Mouse (Mus musculus) megakaryocyte progenitor cell, adult 5-6 weeks (primary cell): ENCODE data around the gene Inpp5b. TPM values are rescaled to one million over a fixed set of nuclear protein-coding genes. Genes with fewer than 3 reads are reported as not detected.
"Not testable (repeated sequence)": the region's sequence is repeated elsewhere in the genome, so short reads cannot be mapped to it uniquely, and the experiment has no call there.

ENCODE experiments used
- ATAC-seq: replicated peaks from 2 replicates; pipeline ENCODE4 v1.8.0; 2016; ENCODE audit warnings: mild to moderate bottlenecking, moderate TSS enrichment, inconsistent platforms; ENCODE audit not compliant: poor library complexity
- total RNA-seq, 2 experiments: library from RNA; stranded (forward) in 1 of 2; stranded (reverse) in 1 of 2; fragments of 157-497, 149-512 nt in 1 of 2; fragments of 200-1000 nt in 1 of 2; gene quantifications; 2 replicates each; pipeline versions ENCODE4 v1.2.3 to v1.2.4; 2015 to 2017

The Inpp5b gene
- total RNA-seq (2015): 32.9 and 36.0 TPM in 2 replicates
- 28.6 and 31.4 TPM in 2 replicates for total RNA-seq (2017)

- ATAC-seq: peak; percentile 90
These were observed at the start of gene Inpp5b for GRCm38 (mm10) chr4:124741376-124742343. Inpp5b (plus strand) TSS chr4:124741850.

- no peak for ATAC-seq
These were observed 49.2 kb upstream of the Inpp5b start for GRCm38 (mm10) chr4:124692416-124692861.

- peak; percentile 89 for ATAC-seq
These were observed 48.3 kb upstream of the Inpp5b start, which contains the start of gene Utp11 for GRCm38 (mm10) chr4:124693135-124693894. Utp11 (minus strand) TSS chr4:124693600.

GRCm38 (mm10) chr4:124694572-124694971 lies 47.1 kb upstream of the Inpp5b start:
- no peak for ATAC-seq

GRCm38 (mm10) chr4:124695786-124696516 lies 45.7 kb upstream of the Inpp5b start:
- ATAC-seq: peak; percentile 27

GRCm38 (mm10) chr4:124699791-124700190 lies 41.9 kb upstream of the Inpp5b start:
- no peak for ATAC-seq

GRCm38 (mm10) chr4:124700248-124700971 lies 41.2 kb upstream of the Inpp5b start, which contains the start of gene Fhl3:
Fhl3 (plus strand) TSS chr4:124700701.
- ATAC-seq: peak; percentile 21

- ATAC-seq: peak; percentile 21
These were observed 40.4 kb upstream of the Inpp5b start for GRCm38 (mm10) chr4:124701052-124701845.

GRCm38 (mm10) chr4:124701916-124702315 lies 39.7 kb upstream of the Inpp5b start:
- no peak for ATAC-seq

GRCm38 (mm10) chr4:124703406-124703805 lies 38.2 kb upstream of the Inpp5b start:
- 0 out of 2 replicates have a peak, but pooled peaks have one; percentile 13 for ATAC-seq

- no peak for ATAC-seq
These were observed 37.5 kb upstream of the Inpp5b start for GRCm38 (mm10) chr4:124703881-124704796.

GRCm38 (mm10) chr4:124704797-124705474 lies 36.7 kb upstream of the Inpp5b start:
- ATAC-seq: no peak

GRCm38 (mm10) chr4:124705661-124706269 lies 35.9 kb upstream of the Inpp5b start:
- no peak for ATAC-seq

- ATAC-seq: not testable (repeated sequence)
These were observed 34.1 kb upstream of the Inpp5b start for GRCm38 (mm10) chr4:124707381-124708199.

- not testable (repeated sequence) for ATAC-seq
These were observed 33.5 kb upstream of the Inpp5b start for GRCm38 (mm10) chr4:124708200-124708517.
